Mouse (Mus musculus) Muller cell, postnatal 12 days (primary cell): ENCODE measurements at regions not wholly inside any gene's neighbourhood (a gene's known extent, or its start where the extent isn't known, plus 50 kb on each side); places are given as distances from the start of the nearest gene placed in this dataset.
A peak's percentile ranks its signal among the peaks of the same experiment; 100 is the strongest.
"Not testable (repeated sequence)": the region's sequence is repeated elsewhere in the genome, so short reads cannot be mapped to it uniquely, and the experiment has no call there.

ENCODE experiments used
- DNase-seq: peaks from one replicate; pipeline ENCODE4 v3.0.0-alpha.2; 2015; ENCODE audit errors: inconsistent ontology term

DNA sequence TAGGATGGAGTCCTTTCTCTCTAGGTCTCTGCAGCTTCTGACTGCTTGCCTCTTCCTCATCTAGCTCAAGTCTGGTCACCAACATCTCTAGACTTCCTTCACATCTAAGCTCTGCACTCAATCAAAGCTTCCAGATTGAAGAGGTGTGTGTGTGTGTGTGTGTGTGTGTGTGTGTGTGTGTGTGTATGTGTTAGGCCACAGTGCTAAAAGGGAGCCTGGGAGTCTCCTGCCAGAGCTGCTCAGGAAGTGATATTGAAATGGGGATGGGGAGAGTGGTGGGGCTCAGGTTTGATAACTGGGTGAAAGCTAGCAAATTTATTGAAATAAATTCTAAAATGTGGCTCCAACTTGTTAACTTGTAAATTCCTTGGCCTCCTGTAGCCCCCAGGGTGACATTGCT lies 73.3 kb downstream of the Gm31371 start:
- not testable (repeated sequence) for DNase-seq

DNA sequence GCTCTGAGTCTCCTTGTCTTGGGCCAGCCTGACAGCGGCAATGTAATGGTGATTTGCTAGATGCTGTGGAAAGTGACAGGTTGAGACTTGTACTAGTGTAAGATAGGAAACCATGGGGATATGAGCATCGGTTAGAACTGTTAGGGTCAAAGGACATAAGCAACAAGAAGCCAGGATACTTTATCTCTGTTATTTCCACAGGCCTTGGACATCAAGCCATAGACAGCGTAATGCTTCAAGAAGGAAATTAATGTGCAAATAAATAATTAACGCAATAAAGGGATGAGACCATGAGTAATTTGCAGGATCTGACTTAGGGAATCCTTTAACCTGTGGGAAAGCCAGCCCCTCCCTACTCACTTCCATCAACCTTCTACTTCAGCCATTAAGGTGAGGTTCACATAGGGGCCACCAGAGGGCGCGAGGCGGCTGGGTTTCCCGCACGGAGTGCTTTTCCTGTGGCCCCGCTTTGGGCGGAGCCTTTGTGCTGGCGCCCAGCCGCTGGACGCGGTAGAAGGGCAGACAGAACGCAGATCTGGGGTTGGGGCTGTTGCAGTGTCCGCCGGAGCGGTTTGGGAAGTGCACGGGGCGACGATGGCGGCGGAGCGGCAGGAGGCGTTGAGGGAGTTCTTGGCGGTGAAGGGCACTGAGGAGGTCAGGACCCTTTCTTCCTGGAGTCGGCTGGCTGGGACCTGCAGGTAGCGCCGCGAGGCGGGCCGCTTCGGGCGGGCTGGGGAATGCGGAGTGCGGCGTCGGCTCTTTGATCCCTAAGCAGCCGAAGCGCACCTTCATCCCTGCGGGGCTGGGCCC lies 76.5 kb downstream of the Gm31371 start:
- DNase-seq = peak; percentile 87

DNA sequence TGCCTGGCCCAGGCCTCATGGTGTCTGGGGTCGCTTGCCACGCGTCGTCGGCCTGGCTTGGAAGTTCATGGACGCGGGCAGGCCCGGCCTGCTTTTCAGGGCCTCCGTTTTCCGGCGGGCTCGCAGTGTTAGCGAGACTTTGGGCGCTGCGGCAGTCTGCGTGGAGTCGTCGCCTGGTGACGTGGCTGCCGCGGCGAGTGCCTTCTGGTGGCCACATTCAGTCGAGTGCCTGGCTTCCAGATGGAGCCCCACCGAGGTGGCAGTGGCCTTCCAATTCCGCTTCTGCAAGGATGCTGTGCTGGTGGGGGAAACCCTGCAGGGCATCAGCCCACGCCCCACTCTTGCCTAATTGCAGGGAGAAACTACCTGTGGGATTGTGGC lies 77.1 kb downstream of the Gm31371 start:
- DNase-seq = not testable (repeated sequence)

DNA sequence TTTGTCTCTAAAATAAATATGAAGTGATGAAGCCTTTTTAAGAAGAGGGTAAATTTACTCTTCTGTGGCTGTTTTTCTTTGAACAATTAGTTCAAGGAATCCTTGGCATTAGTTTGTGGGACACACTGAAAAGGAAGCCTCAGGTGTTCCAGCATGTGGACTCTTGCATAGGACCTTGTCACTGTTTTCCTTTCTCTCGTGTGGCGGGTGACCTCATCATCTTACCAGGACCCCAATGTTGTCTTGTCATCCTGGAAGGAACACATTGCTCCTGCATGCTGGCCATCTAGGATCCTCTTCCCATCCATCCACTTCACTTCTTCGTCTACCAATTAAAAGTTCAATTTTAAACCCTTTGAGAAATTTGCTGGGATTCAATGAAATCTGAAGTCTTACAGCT lies 104.9 kb downstream of the Gm31371 start:
- not testable (repeated sequence) for DNase-seq

DNA sequence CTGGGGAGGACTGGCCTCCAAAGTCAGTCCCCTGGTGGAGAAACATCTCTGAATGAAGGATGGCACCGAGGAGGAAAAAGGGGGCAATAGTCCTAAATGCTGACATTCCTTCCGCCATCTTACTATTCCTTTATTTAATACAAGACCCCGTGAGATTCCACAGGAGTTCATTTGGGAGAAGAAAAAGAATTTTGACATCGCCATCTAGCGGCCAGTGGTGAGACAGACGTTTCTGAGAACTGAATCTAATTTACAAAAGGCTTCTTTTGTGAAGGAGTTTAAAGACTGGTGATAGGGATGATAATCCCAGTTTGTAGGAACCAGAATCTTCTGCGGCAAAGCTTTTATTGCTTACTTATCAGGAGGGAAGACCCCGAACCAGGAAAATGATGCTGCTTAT lies 107.8 kb downstream of the Gm31371 start:
- DNase-seq = not testable (repeated sequence)

DNA sequence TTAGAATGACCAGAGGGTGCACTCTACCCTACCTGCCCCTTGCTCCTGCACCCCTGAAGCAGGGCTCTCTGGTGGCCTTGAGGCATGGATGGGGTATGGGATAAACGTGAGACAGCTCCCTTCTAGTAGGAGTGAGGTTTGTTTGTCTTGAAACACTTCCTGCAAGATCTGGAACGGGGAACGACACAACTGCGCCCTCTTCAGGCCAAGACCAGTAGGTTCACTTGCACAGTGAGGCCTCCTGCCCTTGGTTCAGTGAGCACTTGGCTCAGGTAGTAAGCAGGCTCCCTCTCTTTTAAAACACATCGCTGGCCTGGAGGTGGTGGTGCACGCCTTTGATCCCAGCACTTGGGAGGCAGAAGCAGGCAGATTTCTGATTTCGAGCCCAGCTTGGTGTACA lies 110.1 kb downstream of the Gm31371 start:
- not testable (repeated sequence) for DNase-seq

DNA sequence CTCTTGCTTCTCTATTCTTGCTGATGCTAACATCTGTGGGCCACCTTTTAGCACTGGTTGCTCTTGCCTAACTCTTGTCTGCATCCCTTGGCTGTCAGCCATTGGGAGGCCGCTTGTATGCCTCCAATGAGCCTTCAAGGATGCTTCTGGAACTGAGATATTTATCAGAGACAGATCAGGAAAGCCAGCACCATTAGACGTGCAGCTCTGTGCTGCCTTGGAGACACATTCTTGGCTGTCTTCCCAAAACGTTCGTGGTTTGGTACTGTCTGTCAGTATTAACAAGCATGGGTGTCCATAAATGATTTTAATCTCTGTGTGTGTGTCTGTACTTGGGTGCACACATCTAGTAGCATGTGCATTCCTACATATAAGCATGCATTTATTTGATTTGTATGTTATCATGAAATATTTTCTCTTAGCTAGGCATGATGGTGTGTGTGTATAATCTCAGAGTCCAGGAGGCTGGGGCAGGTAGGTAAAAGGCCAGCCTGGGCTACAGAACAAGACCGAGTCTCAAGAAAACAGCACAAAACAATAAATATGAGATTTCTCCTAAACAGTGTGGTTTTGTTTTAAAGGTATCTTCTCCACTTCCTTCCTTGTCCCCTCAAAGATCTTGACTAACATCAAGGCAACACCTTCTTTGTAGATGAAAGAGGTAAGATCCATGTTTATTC lies 111.4 kb downstream of the Gm31371 start:
- not testable (repeated sequence) for DNase-seq

DNA sequence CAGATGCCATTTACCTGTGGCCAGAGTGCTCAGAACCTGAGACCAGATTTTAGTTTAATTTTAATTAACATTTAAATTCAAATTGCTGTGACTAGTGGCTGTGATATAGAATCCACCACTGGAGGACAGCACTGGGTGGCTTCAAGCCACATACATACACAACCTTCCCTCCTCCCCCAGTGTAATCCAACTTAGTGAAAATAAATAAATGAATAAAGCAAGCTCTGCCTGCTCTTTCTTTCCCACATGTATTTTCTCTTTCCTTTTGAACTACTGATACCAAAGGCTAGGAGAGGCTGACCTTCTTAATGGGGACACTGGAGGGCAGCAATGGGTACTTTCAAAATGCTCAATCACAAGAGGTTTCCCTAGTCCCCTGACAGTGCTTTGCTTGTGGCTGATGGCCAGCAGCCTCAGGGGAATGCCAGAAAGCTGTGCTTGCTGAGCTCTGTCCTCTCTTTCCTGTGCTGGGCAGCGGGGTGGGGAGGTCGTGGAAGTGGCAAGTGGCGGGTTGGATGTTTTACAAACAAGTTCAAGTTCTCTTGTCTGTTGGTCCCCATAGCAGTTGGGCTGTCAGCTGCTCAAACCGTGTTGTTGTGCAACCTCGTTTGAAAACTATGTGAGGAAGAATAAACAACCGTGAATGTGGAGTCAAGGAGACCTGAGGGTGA lies 112.4 kb downstream of the Gm31371 start:
- DNase-seq = peak; percentile 62

DNA sequence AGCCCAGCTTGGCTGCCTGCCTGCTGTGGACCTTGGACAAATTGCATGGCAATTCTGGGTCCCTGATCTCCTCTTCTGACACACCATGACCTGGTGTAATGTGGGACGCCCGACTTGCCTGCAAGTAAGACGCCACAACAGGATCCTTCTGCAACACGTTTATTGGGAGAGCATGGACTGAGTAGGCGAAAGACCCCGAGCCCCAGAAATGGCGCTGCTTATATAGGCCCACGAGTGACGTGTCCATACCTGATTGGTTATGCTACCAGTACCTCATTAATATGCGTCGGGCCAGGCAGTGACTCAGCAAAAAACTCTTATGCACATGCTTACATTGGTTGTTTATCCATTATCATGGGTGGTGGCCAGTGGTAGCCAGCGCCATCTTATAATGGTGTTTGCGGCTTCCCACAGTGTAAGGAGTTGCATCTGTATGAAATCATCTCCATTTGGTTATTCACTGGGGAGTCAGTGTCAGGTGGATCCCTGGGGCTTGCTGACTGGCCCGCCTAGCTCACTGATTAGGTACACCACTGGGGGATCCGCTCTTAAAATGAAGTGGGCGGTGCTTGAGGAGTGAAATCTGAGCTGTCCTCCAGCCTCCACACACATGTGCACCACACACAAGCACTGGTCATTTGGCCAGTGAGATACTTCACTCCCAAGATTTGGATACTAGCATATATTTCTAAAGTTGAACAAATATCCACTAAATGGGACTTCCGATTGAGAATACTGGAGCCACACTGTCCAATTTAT lies 113.1 kb downstream of the Gm31371 start:
- DNase-seq = not testable (repeated sequence)

DNA sequence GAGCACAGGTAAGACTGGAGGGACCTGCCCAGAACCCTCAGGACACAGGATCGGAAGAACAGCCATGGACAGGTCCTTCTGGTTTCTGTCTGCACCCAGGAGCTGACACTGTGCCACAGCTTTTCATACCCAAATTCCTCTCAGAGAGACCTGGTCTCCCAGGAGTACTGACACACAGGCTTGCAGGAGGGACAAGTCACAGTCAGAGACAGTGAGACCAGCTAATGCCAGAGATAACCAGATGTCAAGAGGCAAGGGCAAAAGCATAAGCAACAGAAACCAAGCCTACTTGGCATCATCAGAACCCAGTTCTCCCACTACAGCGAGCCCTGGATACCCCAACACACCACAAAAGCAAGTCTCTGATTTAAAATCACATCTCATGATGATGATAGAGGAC lies 122.3 kb downstream of the Gm31371 start:
- DNase-seq = not testable (repeated sequence)

DNA sequence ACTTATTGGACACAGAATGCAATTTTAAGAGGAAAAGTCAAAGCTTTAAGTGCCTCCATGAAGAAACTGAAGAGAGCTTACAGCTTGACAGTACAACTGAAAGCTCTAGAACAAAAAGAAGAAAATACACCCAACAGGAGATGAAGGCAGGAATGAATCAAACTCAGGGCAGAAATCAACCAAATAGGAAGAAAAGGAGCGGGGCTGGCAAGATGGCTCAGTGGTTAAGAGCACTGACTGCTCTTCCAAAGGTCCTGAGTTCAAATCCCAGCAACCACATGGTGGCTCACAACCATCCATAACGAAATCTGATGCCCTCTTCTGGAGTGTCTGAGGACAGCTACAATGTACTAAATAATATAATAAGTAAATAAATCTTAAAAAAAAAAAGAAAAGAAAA lies 124.8 kb downstream of the Gm31371 start:
- DNase-seq = not testable (repeated sequence)

DNA sequence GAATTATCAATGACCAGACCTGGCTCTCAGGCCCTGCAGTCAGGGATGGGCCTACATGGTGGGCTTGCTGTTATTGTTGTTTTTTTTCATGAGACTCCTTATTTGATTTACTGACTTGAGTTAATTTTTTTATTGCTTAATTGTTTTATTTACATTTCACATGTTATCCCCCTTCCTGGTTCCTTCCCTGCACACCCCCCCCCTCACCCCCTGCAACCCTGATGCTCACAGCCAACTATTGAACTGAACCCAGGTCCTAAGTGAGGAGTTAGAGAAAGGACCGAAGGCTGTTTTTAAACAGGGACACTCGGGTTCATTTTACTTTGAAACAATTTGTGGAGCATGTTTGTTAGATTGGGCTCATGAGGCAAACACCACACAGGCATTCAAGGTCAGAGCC lies 126.9 kb downstream of the Gm31371 start:
- not testable (repeated sequence) for DNase-seq

DNA sequence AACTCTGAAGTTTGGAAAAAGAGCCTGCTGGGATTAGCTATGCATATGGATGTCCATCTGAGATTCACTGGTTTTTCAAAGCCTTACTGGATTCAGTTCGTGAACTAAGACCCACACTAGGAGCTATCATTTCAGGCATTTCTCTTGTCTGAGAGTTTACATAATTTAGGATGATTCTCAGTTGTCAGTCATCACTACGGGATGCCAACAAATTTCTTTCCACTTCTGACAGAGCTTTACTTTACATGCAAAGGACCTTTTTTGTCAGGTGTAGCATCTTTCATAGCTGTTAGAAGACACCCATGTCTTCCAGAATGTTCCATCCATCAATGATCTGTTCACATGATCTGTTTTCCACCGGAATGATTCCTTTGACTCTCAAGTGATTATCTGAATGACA lies 154.4 kb downstream of the Gm31371 start:
- not testable (repeated sequence) for DNase-seq

DNA sequence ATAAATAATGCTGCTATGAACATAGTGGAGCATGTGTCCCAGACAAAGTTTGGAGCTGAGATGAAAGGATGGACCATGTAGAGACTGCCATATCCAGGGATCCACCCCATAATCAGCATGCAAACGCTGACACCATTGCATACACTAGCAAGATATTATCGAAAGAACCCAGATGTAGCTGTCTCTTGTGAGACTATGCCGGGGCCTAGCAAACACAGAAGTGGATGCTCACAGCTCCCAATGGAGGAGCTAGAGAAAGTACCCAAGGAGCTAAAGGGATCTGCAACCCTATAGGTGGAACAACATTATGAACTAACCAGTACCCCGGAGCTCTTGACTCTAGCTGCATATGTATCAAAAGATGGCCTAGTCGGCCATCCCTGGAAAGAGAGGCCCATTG lies 194.9 kb downstream of the Gm31371 start:
- DNase-seq = not testable (repeated sequence)

DNA sequence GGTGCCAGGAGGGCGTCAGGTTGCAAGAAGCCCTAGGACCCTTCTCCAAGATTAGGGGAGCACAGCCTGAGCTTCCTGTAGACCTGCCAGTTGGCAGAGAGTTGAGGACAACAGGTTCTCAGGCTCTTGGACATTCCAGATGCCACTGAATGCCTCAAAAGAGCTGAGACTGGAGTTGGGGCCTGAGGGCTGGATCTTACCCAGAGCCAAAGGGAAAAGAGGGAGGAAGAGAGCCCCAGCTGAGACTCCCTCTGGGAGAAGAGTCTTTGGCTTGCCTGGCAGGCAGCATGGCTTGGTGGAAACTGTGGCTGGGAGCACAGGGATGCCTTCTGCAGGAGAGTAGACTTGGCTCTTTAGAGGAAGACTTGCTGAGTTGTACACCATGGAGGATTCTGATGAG lies 197.0 kb downstream of the Gm31371 start:
- not testable (repeated sequence) for DNase-seq

DNA sequence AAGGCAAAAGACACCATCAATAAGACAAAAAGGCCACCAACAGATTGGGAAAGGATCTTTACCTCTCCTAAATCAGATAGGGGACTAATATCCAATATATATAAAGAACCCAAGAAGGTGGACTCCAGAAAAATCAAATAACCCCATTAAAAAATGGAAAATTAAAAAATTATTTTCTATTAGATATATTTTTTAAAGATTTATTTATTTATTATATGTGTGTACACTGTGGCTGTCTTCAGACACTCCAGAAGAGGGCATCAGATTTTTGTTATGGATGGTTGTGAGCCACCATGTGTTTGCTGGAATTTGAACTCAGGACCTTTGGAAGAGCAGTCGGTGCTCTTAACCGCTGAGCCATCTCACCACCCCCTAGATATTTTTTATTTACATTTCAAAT lies 199.2 kb downstream of the Gm31371 start:
- DNase-seq = not testable (repeated sequence)

DNA sequence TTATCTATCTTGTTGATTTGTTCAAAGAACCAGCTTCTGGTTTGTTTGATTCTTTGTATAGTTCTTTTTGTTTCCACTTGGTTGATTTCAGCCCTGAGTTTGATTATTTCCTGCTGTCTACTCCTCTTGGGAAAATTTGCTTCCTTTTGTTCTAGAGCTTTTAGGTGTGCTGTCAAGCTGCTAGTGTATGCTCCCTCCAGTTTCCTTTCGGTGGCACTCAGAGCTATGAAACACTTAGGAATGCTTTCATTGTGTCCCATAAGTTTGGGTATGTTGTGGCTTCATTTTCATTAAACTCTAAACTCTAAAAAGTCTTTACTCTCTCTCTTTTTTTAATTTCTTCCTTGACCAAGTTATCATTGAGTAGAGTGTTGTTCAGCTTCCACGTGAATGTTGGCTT lies 204.0 kb downstream of the Gm31371 start:
- DNase-seq = not testable (repeated sequence)

DNA sequence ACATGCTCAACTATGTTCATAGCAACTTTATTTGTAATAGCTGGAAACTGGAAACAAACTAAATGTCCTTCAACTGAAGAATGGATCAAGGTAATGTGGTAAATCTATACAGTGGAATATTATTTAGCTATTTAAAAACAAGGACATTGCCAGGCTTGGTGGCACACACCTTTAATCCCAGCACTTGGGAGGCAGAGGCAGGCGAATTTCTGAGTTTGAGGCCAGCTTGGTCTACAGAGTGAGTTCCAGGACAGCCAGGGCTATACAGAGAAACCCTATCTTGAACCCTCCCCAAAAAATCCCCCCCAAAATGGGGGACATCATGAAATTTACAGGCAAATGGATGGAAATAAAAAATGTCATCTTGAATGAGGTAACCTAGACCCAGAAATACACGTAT lies 213.6 kb downstream of the Gm31371 start:
- DNase-seq = not testable (repeated sequence)

DNA sequence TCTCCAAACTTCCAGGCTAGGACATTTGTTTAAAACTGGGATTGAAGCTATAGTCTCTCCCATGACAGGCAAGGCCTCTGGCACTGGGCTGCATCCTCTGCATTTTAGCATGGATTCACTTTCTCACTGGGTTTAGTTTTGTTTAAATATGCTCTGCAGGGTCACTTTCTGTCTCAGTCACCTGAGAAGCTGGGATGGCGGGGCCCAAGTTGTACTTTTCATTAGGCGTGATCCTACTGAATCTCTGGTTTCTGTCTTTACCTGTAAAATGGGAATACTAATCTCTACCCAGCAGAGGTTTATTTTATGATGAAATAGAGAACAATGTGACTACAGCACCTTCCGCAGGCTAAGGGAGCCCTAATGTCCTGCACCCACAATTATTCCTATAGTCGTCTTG lies 216.4 kb downstream of the Gm31371 start:
- not testable (repeated sequence) for DNase-seq

DNA sequence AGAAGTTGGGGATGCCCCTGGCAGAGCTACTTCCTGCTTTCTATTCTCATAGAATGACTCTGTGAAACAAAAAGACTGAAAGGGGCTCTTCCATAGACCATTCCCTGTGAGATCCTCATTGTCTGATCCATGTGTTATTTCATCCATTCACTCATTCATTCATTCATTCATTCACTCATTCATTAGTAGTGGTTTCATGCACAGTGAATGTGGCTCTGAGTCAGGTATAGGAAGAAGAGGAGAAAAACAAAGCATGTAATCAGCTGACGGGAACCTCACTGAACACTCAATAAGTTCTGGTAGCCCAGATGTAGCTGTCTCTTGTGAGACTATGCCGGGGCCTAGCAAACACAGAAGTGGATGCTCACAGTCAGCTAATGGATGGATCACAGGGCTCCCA lies 217.0 kb downstream of the Gm31371 start:
- not testable (repeated sequence) for DNase-seq

DNA sequence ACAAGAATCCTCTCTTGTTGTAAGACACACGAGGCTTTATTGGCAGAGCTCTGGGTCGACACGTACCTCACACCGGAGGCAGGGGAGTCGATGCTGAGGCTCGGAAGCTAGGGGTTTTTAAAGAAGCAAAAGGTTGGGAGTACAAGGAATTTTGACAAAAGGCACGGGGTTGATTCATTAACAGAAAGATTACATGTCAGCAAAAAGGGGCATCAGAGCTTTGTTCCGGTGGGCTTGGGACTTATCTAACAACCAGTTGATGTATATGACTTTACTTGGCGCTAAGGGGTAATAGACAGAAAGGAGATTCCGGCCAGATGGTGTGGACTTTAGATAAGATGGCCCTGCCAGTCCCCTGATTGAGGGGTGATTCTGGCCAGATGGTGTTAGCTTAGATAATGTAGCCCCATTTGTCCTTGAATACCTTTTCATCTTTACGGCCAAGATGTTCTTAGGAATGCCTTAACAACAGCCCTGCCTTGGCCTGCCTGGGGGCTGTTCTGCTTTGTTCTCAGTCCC lies 218.3 kb downstream of the Gm31371 start:
- not testable (repeated sequence) for DNase-seq
